Mouse (Mus musculus) left cerebral cortex, postnatal 14 days (tissue): ENCODE results near the gene N4bp2l1. TPM values are rescaled to one million over a fixed set of nuclear protein-coding genes. Genes with fewer than 3 reads are reported as not detected.

Experiments
- total RNA-seq, 2 experiments: library from RNA; stranded (reverse); gene quantifications; 2 replicates each; pipeline ENCODE4 v1.2.3; 2021

N4bp2l1 gene
- total RNA-seq, 2 experiments from 2014 or later: 36.8 to 39.5 TPM

Other genes starting within 250 kb of the N4bp2l1 start
- under 1 TPM; 0.81 to 0.91 TPM for gene Zar1l, start 79.0 kb downstream of the N4bp2l1 start, total RNA-seq
- gene Brca2, start 74.6 kb downstream of the N4bp2l1 start, total RNA-seq: 1 to 10 TPM; 6.8 to 7.3 TPM
- 10 to 100 TPM; 71.8 to 72.8 TPM for gene N4bp2l2, start 69.0 kb upstream of the N4bp2l1 start, total RNA-seq
- gene Pds5b, start 76.6 kb upstream of the N4bp2l1 start, total RNA-seq: 10 to 100 TPM; 69.6 to 73.1 TPM